Mouse (Mus musculus): ENCODE measurements at regions not wholly inside any gene's neighbourhood (a gene's known extent, or its start where the extent isn't known, plus 50 kb on each side); places are given as distances from the start of the nearest gene placed in this dataset.

DNA sequence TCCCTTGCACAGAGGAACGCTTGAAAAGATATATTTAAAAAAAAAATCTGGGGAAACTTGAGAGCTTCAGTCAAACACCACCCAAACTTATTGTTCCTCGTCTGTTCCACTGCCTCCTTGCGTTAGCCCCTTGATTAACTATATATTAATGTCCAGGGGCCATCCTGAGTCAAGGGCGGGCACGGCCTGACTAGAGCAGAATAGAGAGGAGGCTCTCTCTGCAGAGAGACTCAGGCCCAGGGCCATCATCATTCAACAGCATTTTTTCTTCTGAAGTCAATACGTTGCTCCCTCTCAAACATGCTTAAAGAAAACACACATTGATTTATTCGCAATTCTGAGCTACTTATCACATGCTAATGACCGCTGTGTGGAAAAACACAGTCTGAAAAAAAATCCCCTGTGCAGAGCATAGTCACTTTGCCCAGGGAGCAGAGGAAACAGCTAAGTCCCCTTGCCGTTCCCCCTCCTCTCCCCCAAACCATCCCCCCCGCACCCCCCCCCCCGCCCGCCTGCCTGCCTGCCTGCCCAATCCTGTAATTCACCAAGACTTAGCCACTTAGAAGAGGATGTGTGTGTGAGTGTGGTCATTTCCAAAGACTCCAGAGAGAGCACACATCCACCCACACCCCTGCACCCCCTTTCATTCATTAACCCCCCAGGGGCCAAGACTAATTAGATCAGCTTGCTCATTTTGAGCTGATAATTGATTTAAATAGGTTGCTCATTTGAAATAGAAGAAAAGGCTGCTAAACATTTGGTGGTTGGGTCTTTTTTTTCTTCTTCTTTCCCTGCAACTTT is 281.5 kb downstream of the Insig2 start:
- DNase-seq (ENCODE audit: low spot score) = no peak

DNA sequence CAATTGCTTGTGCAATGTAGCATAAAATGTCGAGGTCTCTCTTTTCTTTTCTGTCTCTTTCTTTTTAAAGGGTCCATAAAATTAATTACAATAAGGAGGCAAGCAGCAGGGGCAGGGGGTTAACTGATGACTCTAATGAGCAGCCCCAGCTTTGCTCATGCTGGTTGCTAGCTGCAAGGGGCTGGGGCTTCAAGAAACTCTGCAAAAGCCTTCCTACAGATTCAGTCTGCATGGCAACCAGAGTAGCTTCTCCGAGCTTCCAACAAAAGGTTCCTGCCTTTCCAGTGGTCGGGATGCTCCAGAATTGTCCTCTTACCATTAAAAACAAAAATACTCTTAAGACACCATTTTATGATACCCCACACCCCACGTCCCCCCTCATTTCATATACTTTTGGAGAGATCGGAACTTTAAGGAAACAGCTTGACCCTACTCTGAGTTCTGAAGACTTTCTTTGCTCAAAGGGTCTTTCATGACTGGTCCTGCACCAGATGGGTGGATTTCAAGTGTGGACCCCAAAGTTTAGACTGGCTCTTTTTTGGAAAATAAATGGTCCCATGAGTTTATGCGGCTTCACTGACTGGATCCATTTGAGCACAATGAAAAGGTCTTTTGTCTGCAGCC is 280.8 kb downstream of the Insig2 start:
- DNase-seq (ENCODE audit: low spot score) = no peak

DNA sequence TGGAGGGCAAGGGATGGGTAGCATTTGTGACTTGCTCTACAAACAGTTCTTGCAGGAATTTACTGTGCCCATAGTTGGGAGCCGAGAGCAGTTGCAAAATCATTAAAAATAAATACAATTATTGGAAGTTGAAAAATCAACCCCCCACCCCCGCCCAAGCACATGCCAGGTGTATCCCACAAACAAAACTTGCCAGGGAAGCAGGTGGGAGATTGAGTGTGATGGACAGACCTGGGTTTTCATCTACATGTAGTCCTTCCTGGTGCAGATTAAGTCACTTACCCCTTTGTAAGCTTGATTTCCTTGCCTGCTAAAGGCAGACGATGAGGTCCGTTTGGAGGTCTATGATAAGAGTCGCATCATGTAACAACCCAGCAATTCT is 280.3 kb downstream of the Insig2 start:
- no peak for DNase-seq (ENCODE audit: low spot score)

DNA sequence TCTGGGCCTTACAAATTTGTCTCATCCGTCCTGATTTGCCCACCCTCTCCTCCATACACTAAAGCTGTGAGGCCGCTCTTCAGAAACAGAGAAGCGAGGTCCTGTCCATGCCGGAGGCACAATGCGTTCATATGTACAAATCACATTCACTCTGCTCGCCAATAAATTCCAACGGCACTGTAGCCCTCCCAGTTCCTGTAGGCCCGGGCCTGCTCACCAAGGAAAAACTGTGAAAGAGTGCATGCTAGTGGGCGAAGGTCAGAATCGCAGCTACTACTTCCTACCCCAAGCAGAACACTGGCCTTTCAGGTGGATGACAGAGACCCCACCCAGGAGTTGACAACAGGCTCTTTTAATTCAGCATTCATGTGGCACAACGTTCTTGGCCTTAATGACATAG is 278.7 kb downstream of the Insig2 start:
- peak; percentile 4 for DNase-seq (ENCODE audit: low spot score)

DNA sequence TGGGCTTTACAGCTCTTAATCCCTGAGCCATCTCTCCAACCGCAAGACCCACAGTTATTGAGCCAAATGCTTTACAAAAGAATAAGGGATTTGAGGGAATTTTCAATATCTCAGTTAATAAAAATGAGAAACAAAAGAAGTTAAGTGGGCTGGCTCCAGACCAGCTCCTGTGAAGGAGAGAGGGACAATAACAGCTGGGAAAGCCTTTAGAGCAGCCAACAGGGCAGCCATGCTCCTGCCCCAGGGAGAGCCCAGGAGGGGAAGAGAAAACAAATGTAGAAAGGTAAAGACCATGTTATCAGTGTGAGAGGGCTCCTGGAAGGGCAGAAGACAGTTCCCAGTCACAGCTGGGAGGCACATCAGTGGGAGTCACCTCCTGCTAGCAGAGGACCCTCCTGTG is 257.8 kb downstream of the Insig2 start:
- DNase-seq (ENCODE audit: low spot score) = no peak

DNA sequence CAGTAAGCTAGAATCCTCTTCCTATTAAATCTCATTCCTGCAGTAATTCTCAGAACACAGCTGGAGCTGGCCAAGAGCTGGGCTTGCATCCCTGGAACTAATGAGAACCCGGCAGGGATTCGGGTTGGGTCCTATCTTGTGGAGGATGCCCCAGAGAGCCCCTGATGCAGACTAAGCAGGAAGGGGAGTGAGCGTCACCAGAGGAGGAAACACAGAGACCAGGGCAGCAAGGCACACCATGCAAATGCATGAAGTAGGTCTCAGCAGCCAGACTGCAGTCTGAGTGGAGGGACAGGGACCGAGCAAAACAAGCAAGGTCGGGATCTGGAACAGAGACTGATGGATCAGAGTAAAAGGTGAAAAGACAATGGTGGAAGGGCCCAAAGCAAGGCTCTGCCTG is 249.6 kb downstream of the Insig2 start:
- no peak for DNase-seq (ENCODE audit: low spot score)

DNA sequence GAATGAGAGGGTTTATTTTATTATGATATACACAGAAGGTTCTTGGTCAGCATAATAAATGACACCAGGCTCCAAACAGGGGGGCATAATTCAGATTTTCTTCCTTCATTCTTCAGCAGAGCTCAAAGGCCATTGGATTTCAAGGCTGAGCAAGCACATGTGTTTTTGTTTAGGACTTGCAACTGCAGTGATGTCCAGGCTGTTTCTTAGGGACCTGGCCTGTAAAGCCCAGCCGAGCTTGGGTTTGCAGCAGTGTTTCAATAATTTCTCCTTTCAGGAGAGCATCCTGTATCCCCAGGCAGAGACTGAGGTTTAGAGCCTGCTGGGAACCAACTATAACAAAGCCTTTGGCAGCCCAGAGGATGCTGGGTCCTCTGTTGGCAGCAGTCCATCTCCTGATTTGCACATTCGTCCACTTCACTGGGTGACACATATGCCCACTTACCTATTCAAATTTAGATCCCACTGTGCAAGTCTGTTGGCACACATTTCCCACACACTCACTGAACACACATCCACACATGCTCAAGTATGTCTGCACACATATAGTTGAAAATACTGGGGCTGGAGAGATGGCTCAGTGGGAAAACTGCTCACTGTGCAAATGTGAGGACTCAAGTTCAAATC is 247.2 kb downstream of the Insig2 start:
- DNase-seq (ENCODE audit: low spot score) = no peak

DNA sequence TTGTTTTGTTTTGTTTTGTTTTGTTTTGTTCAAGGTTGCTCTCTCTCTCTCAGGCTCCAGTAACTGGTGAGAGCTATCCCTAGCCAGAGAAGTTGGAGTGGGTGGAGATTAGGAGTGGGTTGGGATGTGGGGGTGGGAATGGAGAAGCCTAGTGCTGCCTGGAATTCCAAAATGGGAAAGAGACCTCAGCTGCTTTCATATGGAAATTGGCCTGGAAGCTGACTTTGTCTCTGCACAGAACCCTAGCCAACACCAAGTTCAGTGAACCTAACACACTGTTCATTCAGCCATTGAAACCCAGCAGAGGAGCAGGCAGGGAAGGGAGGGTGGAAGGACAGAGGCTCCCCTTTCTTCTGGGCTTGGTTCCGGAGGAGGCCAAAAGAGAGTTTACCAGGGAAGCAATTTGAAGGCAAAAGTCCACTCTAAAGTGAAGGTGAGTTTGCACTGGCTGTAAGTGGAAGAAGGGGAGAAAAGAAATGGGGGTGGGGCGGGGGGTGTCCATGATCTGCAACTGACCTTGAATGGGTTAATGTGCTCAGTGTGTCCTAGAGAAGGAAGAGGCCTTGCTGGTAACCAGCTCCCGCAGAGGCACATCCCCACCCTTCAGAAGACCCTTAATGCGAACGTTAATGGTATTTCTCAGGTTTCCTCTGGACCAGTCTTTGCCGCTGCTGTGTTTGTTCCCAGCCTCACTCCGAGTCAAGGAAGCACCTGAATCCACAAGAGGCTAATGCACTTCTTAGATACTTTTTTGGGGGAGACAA is 245.1 kb downstream of the Insig2 start:
- no peak for DNase-seq (ENCODE audit: low spot score)

DNA sequence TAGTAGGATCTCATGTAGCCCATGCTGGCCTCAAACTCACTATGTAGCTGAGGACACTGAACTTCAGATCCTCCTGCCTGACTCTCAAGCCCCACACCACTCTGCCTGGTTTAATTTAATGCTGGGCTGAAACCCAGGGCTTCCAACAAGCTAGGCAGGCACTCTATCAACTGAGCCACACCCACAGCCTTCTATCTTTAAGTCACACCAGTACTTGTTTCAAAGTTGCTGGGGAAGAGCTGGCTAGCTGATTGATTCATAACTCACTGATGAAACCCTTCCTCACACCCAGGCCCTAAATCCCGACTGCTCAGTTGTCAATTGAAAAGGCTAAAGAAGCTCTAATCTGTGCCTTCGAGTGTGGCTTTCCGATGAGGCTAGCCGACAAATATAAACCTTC is 241.8 kb downstream of the Insig2 start:
- DNase-seq (ENCODE audit: low spot score) = no peak

DNA sequence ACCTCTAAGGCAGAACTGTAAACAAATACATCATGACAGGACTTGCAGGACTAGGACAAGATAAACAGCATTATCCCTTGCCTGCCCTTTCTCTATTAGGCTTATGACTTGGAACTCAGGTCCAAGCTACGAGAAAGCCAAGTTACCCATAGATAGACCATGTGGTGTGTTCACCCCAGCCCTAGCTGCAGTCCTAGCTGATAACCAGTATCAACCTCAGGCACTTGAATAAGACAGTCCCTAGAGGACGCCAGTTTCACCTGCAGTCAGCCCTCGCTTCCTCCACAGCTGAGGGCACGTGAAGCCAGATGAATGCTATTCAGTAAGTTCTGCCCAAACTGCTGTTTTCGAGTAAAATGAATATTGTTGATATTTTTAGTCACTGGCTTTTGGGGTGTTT is 239.5 kb downstream of the Insig2 start:
- no peak for DNase-seq (ENCODE audit: low spot score)

DNA sequence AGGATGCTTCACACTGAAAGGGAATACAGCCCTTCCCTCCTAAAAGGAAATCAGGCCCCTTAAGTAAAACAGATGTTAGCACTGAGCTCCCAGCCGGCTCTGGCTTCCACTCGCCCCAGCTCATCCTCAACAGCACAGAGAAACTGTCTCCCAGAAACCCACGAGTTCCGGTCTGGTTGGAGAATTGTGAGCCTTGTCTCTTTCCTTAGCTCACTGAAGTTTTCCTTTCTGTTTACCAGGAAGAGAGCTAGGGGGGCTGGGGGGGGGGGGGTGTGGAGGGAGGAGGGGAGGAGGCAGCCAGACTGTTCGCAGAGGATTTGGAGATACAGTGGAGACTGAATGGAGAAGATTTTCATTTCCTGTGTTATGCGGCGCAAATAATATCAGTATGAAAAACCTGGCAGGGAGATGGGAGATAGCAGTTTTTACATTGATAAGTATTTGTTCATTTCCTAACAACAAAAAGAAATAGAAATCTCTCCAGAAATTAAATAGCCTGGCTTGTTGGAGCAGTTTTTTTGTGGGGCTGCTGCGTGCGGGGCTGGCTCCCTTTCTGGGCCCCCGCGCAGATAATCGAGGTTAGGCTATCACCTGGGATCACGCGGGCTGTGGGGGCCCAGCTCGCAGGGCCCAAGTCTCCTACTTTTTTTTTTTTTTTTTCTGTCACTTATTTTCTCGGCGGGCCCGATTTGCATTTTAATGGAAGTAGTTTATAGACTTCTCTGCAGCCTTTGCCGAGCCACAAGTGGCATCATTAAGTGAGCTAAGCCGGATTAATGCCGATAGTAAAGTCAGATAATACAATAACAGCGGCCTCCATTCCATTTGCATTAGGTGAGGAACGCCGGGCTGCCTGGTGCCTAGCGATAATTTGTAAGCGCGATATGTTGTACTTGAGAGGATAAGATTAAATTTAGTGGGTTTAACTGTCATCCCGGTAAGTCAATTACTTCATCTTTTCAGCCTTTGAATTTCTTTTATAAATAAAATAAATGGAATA is 235.5 kb downstream of the Insig2 start:
- peak; percentile 37 for DNase-seq (ENCODE audit: low spot score)

DNA sequence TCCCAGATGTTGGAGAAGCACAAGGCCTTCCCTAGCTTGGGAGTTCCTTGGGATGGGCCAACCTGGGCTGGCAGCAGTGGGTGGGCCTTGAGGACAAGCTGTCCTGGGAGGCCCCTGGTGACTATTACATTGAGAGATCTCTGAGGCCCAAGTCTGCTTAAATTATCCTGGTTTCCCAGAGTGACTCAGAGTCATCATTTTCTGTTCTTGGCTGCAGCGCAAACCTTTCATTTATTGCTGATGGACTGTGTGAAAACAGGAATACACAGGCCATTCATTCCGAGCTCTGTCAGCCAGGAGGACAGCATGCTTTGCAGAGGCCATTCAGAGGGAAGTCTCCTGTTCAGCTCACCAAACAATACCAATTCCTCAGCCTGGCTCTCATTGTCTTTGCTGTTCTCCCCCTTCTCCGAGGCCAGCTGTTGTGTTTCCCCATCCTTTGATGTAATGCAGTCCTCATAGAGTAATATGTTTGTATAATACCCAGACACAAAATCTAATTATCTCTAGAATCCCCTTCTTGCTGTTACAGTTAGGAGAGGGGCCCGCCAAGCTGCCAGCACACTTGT is 220.5 kb downstream of the Insig2 start:
- DNase-seq (ENCODE audit: low spot score) = no peak

DNA sequence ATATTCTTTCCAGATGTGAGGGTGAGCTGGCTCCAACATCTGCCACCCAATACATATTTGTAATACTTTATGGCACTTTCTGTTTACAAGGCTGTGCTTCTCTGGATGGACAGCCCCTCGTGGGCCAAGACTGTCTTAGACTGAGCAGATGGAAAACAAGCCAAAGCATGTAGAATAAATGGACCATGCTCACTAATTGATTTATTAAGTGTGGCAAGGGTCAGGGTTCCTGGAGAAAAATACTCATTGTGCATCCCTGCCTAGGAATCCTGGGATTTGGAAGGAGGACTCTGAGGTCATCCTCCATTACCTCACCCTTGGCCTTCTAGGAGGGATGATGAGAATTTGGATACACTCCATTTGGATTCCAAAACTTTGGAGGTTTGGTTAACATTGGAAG is 219.9 kb downstream of the Insig2 start:
- no peak for DNase-seq (ENCODE audit: low spot score)

DNA sequence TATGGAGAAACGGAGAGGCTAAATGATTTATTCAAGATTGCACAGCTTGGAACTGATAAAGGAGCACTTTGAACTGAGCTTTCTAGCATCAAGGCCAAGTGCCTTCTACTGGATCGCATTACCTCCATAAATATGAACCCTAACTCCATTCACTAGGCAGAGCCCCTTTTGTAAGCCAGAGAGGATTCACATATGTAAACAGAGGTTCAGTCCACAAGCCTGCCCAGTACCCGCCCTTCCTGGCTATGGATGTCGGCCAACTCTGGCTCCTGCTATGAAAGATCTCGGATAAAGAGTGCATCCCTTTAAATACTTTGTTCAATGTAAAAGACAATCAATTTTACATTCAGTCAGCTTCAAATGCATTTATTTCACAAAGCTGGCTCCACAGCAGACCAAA is 215.8 kb downstream of the Insig2 start:
- DNase-seq (ENCODE audit: low spot score) = no peak

DNA sequence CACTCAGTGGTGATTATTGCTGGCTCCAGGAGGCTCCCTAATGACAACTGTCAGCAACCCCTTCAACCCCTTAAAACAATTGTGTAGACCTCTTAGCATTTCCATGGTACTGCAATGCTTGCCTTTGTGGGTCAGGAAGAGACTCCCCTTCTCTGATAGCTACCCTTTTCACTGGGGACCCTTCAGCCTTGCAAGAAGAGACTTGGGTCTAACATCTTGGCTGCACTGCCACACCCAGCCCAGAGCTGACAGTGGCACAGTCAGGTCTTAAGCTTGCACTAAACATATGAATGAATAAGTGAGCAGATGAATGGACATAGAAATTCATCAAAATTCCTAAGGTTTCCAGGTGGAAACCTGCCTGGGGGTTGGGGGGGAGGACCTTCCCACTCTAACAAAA is 209.0 kb downstream of the Insig2 start:
- DNase-seq (ENCODE audit: low spot score) = no peak

DNA sequence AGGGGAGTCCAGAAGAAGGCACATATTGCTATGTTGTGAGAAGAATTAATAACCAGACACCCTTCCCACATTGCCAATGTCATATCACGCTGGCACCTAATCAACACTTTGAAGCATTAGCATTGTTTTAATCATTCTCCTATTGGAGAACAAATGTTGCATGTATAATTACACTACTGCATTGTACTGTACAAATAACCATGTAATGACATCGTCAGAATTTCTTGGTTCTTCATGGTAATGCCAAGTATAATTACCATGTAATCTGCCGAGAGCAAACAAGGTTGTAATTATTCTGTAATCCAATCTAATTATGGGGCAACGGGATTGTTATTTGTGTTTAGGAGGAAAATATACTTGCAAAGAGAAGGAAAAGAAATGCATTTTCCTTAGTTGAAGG is 196.1 kb downstream of the Insig2 start:
- DNase-seq (ENCODE audit: low spot score) = no peak

DNA sequence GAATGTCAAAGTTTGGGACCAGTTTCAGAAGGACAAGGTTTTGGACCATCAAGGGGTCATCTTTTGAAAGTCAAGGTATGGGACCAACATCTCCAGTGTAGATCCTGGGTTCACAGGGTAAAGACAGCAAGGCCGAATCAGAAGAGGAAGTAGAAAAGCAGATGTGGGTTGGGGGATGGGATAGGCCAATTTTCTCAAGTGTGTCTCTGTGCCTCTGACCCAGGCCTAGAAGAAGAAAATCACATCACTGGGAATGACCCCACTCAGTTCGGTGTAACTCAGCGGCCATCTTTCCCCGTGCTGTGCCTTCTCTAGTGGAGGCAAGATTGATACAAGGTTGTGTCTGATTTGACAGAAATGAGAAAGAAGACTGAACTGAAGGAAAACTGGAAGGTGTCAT is 195.5 kb downstream of the Insig2 start:
- DNase-seq (ENCODE audit: low spot score) = no peak

DNA sequence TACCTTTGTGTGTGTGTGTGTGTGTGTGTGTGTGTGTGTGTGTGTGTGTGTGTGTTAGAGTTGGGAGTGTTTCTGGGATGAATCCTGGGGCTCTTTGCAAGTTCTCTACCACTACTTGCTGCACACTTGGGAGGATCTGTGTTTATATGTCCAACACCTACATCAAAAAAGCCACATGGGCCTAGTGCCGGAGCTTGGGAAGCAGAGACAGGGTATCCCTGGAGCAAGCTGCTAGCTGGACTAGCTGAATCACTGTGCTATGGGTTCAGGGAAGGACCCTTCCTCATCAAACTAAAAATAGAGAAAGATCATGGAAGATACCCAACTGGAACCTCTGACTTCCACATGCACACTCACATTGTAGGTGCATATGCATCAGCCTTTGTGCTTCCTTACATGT is 187.4 kb downstream of the Insig2 start:
- no peak for DNase-seq (ENCODE audit: low spot score)

DNA sequence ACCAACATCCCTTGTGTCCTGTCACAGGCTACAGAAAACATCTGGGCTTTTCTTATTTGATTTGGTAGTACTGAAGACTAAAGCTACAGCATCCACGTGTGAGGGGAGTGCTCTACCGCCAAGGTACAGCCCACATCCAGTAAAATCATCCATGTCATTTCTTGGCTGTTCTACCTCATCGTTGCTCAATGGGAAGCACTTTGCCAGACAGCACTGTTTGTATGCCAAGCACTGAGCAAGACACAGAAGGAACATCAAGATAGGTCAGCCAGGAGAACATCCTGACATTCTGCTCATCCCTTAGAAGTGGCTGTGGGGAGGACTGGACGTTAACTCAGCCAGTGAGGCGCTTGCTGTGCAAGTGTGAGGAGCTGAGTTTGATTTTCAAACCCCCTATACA is 178.9 kb downstream of the Insig2 start:
- DNase-seq (ENCODE audit: low spot score) = peak; percentile 1

DNA sequence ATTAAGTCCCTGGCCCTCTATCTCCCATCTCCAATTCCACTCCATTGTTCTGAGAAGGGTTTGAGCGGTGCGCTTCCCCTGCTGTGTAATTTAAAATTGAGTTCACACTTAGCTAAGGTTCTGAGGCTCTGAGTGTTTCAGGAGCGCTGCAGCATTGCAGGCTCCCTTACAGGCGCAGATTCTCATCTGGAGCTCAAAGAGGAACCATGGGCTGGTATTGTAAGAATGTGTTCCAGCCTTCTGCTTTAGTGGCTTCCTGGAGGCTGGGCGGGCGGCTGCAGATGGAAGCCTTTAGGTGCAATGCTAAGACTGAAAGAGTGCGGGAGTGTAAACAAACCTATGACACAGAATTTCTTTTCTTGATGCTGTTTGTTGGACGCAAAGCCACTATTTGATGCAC is 177.8 kb downstream of the Insig2 start:
- no peak for DNase-seq (ENCODE audit: low spot score)

DNA sequence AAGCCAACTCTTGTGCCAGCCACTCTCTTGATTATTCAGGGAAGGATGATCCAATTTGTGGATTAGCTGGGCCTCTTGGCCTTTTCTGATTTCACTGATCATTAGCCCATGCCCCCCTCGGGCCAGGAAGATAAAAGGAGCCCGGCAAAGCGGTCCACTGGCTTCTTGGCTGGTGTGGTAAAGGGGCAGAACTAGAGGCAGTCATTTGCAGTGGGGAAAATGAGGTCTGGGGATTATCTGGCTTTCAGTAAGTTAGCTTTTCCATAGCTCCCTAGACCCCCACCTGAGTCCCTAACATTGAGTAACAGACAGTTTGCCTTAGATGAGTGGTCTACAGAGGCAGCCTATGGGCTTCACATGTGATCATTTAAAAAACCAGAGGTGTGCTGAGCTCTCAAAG is 163.7 kb downstream of the Insig2 start:
- no peak for DNase-seq (ENCODE audit: low spot score)

All from ovary, postnatal 14 days (tissue).